Mouse (Mus musculus) CH12.LX (cell line): ENCODE results near the gene Fstl3. TPM values are rescaled to one million over a fixed set of nuclear protein-coding genes. Genes with fewer than 3 reads are reported as not detected.

Experiments used
- DNase-seq: peaks from one replicate; pipeline ENCODE4 v3.0.0-alpha.2; 2013; ENCODE audit errors: extremely low read depth
- H3K27ac ChIP-seq: 2 replicates; pipeline ENCODE4 v1.5.1; 2012; ENCODE audit warnings: low read depth, mild to moderate bottlenecking, control low read depth, moderate library complexity; ENCODE audit not compliant: insufficient read depth
- H3K27me3 ChIP-seq: replicated peaks from 2 replicates; pipeline ENCODE3; 2012; ENCODE audit warnings: inconsistent platforms
- H3K36me3 ChIP-seq, 2 experiments: replicated peaks in 1 of 2; 2 replicates each; pipeline versions ENCODE3 to v1.6.1; 2012; ENCODE audit warnings: inconsistent platforms in 1 of 2, low read length in 1 of 2, mild to moderate bottlenecking in 1 of 2, mixed read lengths in 1 of 2, moderate library complexity in 1 of 2; ENCODE audit not compliant: control insufficient read depth in 1 of 2, insufficient read depth in 1 of 2
- H3K4me1 ChIP-seq, 2 experiments: 2 replicates each; pipeline ENCODE4 v1.6.1; 2012; ENCODE audit warnings: inconsistent platforms in 1 of 2, moderate library complexity in 1 of 2; ENCODE audit not compliant: insufficient read depth in 2 of 2, control insufficient read depth in 1 of 2
- H3K4me2 ChIP-seq: 2 replicates; pipeline ENCODE4 v1.6.1; 2012; ENCODE audit warnings: low read depth, mild to moderate bottlenecking, control low read depth; ENCODE audit not compliant: poor library complexity, insufficient read depth, severe bottlenecking
- H3K4me3 ChIP-seq, 3 experiments: fragments of 150-350 bp in 1 of 3; sonication (generic) in 1 of 3; replicated peaks in 1 of 3; 2 replicates each; pipeline versions ENCODE3 to v1.5.1; 2011 to 2012; ENCODE audit warnings: low read depth in 2 of 3, low read length in 2 of 3, mild to moderate bottlenecking in 2 of 3, moderate library complexity in 2 of 3, control low read depth in 1 of 3, improper control_type of control experiment in 1 of 3, inconsistent platforms in 1 of 3, mixed read lengths in 1 of 3; ENCODE audit not compliant: poor library complexity in 1 of 3
- H3K79me2 ChIP-seq: replicated peaks from 2 replicates; pipeline ENCODE4 v1.6.1; 2012; ENCODE audit warnings: mild to moderate bottlenecking, moderate library complexity; ENCODE audit not compliant: control insufficient read depth, poor library complexity, insufficient read depth, severe bottlenecking; ENCODE audit errors: extremely low read depth
- H3K9ac ChIP-seq: 2 replicates; pipeline ENCODE4 v1.6.1; 2012; ENCODE audit warnings: low read depth, mild to moderate bottlenecking, control low read depth, moderate library complexity; ENCODE audit not compliant: insufficient read depth
- H3K9me3 ChIP-seq: replicated peaks from 2 replicates; pipeline ENCODE3; 2012; ENCODE audit warnings: low read length, inconsistent platforms, mixed read lengths
- CHD2 ChIP-seq: IDR thresholded peaks from 2 replicates; pipeline ENCODE4 v1.6.1; 2011; ENCODE audit warnings: low read length, improper control_type of control experiment
- E2F4 ChIP-seq: IDR thresholded peaks from 2 replicates; pipeline ENCODE4 v1.6.1; 2011; ENCODE audit warnings: low read depth, low read length, improper control_type of control experiment; ENCODE audit not compliant: insufficient replicate concordance
- ELF1 ChIP-seq: IDR thresholded peaks from 2 replicates; pipeline ENCODE4 v1.6.1; 2014; ENCODE audit warnings: low read depth, mild to moderate bottlenecking, inconsistent platforms, low read length, improper control_type of control experiment
- EP300 ChIP-seq: IDR thresholded peaks from 2 replicates; pipeline ENCODE4 v1.6.1; 2011; ENCODE audit warnings: low read length, improper control_type of control experiment
- ETS1 ChIP-seq: conservative IDR thresholded peaks from 2 replicates; pipeline ENCODE4 v1.6.1; 2012; ENCODE audit warnings: low read depth, mild to moderate bottlenecking, inconsistent platforms, low read length, improper control_type of control experiment, moderate library complexity
- HCFC1 ChIP-seq: IDR thresholded peaks from 2 replicates; pipeline ENCODE4 v1.6.1; 2012; ENCODE audit warnings: low read depth, mild to moderate bottlenecking, inconsistent platforms, low read length, improper control_type of control experiment
- IRF4 ChIP-seq: IDR thresholded peaks from 2 replicates; pipeline ENCODE4 v1.6.1; 2014; ENCODE audit warnings: low read depth, mild to moderate bottlenecking, inconsistent platforms, low read length, improper control_type of control experiment
- JUN ChIP-seq: IDR thresholded peaks from 2 replicates; pipeline ENCODE4 v1.6.1; 2011; ENCODE audit warnings: low read depth, mild to moderate bottlenecking, low read length, improper control_type of control experiment, moderate library complexity; ENCODE audit not compliant: insufficient read depth
- JUND ChIP-seq: conservative IDR thresholded peaks from 2 replicates; pipeline ENCODE4 v1.6.1; 2011; ENCODE audit warnings: low read depth, low read length, improper control_type of control experiment
- KAT2A ChIP-seq: IDR thresholded peaks from 2 replicates; pipeline ENCODE4 v1.6.1; 2012; ENCODE audit warnings: low read length, improper control_type of control experiment, inconsistent platforms; ENCODE audit not compliant: insufficient replicate concordance
- MAZ ChIP-seq: IDR thresholded peaks from 2 replicates; pipeline ENCODE4 v1.6.1; 2012; ENCODE audit warnings: low read depth, mild to moderate bottlenecking, inconsistent platforms, low read length, improper control_type of control experiment, moderate library complexity
- MEF2A ChIP-seq: IDR thresholded peaks from 2 replicates; pipeline ENCODE4 v1.6.1; 2014; ENCODE audit warnings: low read depth, mild to moderate bottlenecking, inconsistent platforms, low read length, improper control_type of control experiment, borderline replicate concordance
- MXI1 ChIP-seq: IDR thresholded peaks from 2 replicates; pipeline ENCODE4 v1.6.1; 2011; ENCODE audit warnings: mild to moderate bottlenecking, low read depth, low read length, improper control_type of control experiment
- MYC ChIP-seq: IDR thresholded peaks from 2 replicates; pipeline ENCODE4 v1.6.1; 2011; ENCODE audit warnings: low read depth, mild to moderate bottlenecking, improper control_type of control experiment, low read length
- PAX5 ChIP-seq: IDR thresholded peaks from 2 replicates; pipeline ENCODE4 v1.6.1; 2012; ENCODE audit warnings: low read length, inconsistent platforms, mixed read lengths
- POLR2A ChIP-seq: IDR thresholded peaks from 2 replicates; pipeline ENCODE4 v1.6.1; 2011; ENCODE audit warnings: low read depth, mild to moderate bottlenecking, improper control_type of control experiment, low read length
- POLR2AphosphoS2 ChIP-seq: IDR thresholded peaks from 2 replicates; pipeline ENCODE4 v1.6.1; 2011; ENCODE audit warnings: low read depth, low read length, improper control_type of control experiment
- RAD21 ChIP-seq: IDR thresholded peaks from 2 replicates; pipeline ENCODE4 v1.6.1; 2011; ENCODE audit warnings: low read depth, mild to moderate bottlenecking, low read length, improper control_type of control experiment, moderate library complexity
- RCOR1 ChIP-seq: conservative IDR thresholded peaks from 2 replicates; pipeline ENCODE4 v1.6.1; 2012; ENCODE audit warnings: low read depth, mild to moderate bottlenecking, inconsistent platforms, low read length, improper control_type of control experiment
- SIN3A ChIP-seq: IDR thresholded peaks from 2 replicates; pipeline ENCODE4 v1.6.1; 2012; ENCODE audit warnings: low read length, improper control_type of control experiment, inconsistent platforms
- SMC3 ChIP-seq: IDR thresholded peaks from 2 replicates; pipeline ENCODE4 v1.6.1; 2011; ENCODE audit warnings: low read depth, low read length, improper control_type of control experiment
- TBP ChIP-seq: conservative IDR thresholded peaks from 2 replicates; pipeline ENCODE4 v1.6.1; 2011; ENCODE audit warnings: low read depth, low read length, improper control_type of control experiment
- TCF12 ChIP-seq: IDR thresholded peaks from 2 replicates; pipeline ENCODE4 v1.6.1; 2014; ENCODE audit warnings: low read depth, mild to moderate bottlenecking, inconsistent platforms, low read length, improper control_type of control experiment
- UBTF ChIP-seq: IDR thresholded peaks from 2 replicates; pipeline ENCODE4 v1.6.1; 2012; ENCODE audit warnings: low read depth, mild to moderate bottlenecking, inconsistent platforms, low read length, improper control_type of control experiment, moderate library complexity
- USF1 ChIP-seq: IDR thresholded peaks from 2 replicates; pipeline ENCODE4 v1.6.1; 2014; ENCODE audit warnings: low read depth, mild to moderate bottlenecking, inconsistent platforms, low read length, improper control_type of control experiment
- ZC3H11A ChIP-seq: IDR thresholded peaks from 2 replicates; pipeline ENCODE4 v1.6.1; 2012; ENCODE audit warnings: low read depth, mild to moderate bottlenecking, inconsistent platforms, low read length, improper control_type of control experiment
- ZNF384 ChIP-seq: IDR thresholded peaks from 2 replicates; pipeline ENCODE4 v1.6.1; 2012; ENCODE audit warnings: low read depth, low read length, improper control_type of control experiment, inconsistent platforms
- dilution Hi-C: fragments of 300-500 bp; cut with MboI; formaldehyde crosslinking; loops from 2 replicates; pipeline ENCODE4 v1.14.3; 2020; ENCODE audit warnings: low sequenced_read_pairs; ENCODE audit not compliant: extremely low pct_unique_long_range_greater_than_20kb, extremely low pct_ligation_motif_present
- in situ Hi-C: fragments of 300-500 bp; cut with MboI; formaldehyde crosslinking; loops from 3 replicates; pipeline ENCODE4 v1.14.3; 2019; ENCODE audit warnings: low sequenced_read_pairs, low pct_ligation_motif_present, low pct_unique_long_range_greater_than_20kb, mixed read lengths
- polyA plus RNA-seq: library from polyadenylated mRNA; unstranded; fragments of >175 nt; gene quantifications from 2 replicates; pipeline ENCODE4 v1.2.1, GENCODE M21; 2012; ENCODE audit warnings: low read depth; ENCODE audit not compliant: insufficient read length
- total RNA-seq, 2 experiments: library from RNA; depleted of rRNA; stranded (reverse); fragments of 300-350 nt in 1 of 2; fragments of >200 nt in 1 of 2; gene quantifications; 2 replicates each; pipeline ENCODE4 v1.2.3; 2012 to 2014

Fstl3 gene
- total and polyA plus RNA-seq, 3 experiments: 0.25 TPM; not detected in 2

GRCm38 (mm10) chr10:79739234-79739633 is 37.8 kb upstream of the Fstl3 start:
- TF ChIP-seq POLR2AphosphoS2 (no peak), JUN (no peak), PAX5 (no peak), CHD2 (no peak), ETS1 (no peak), HCFC1 (no peak), POLR2A (no peak), ZC3H11A (no peak), RCOR1 (no peak)
- H3K4me2 ChIP-seq: no peak overlapping the region
- in situ Hi-C loops (no loop called here), dilution Hi-C loops (no loop called here)
- H3K4me1 ChIP-seq: no peaks in the 10 kb centered on the region
- H3K4me3 ChIP-seq: no peak overlapping the region
- no peaks in the 10 kb centered on the region for H3K79me2 ChIP-seq
- no peak overlapping the region for H3K27ac ChIP-seq
- DNase-seq: no peak
- peaks cover 97 to 99% of the 10 kb centered on the region in 2 experiments for H3K36me3 ChIP-seq
- H3K9me3 ChIP-seq: peaks cover 30% of the 10 kb centered on the region
- no peaks in the 10 kb centered on the region for H3K27me3 ChIP-seq
- no peak overlapping the region for H3K9ac ChIP-seq

GRCm38 (mm10) chr10:79740863-79741262 is 36.2 kb upstream of the Fstl3 start:
- H3K4me2 ChIP-seq: no peak overlapping the region
- H3K79me2 ChIP-seq: peaks cover 6% of the 10 kb centered on the region
- H3K9ac ChIP-seq: no peak overlapping the region
- H3K27me3 ChIP-seq: no peaks in the 10 kb centered on the region
- DNase-seq: no peak
- no peak overlapping the region for H3K27ac ChIP-seq
- TF ChIP-seq TBP (no peak), ZNF384 (no peak), JUND (no peak), MYC (no peak), MXI1 (no peak), PAX5 (no peak), UBTF (no peak), SMC3 (no peak), POLR2A (no peak), RAD21 (no peak), MAZ (no peak), SIN3A (no peak), USF1 (no peak), TCF12 (no peak), EP300 (no peak), ELF1 (no peak), E2F4 (no peak), MEF2A (no peak), IRF4 (no peak), KAT2A (no peak)
- peaks cover 85 to 93% of the 10 kb centered on the region in 2 experiments for H3K36me3 ChIP-seq
- in situ Hi-C loops: no loop called here
- H3K4me1 ChIP-seq: peaks cover 3 to 9% of the 10 kb centered on the region in 2 experiments
- peaks cover 19% of the 10 kb centered on the region for H3K9me3 ChIP-seq
- H3K4me3 ChIP-seq: no peak overlapping the region
- dilution Hi-C loops: no loop called here
